Mouse (Mus musculus) MEL (cell line): Measurements from ENCODE around the gene Ppp4r3a. TPM values are rescaled to one million over a fixed set of nuclear protein-coding genes. Genes with fewer than 3 reads are reported as not detected.

Experiments used
- DNase-seq: peaks from one replicate; pipeline ENCODE4 v3.0.0; 2011; ENCODE audit warnings: low read depth, low spot score
- H3K27ac ChIP-seq: 2 replicates; pipeline ENCODE4 v1.5.1; 2012; ENCODE audit warnings: low read depth, mild to moderate bottlenecking, control low read depth, low read length, moderate library complexity; ENCODE audit not compliant: control insufficient read depth
- H3K27me3 ChIP-seq, 2 experiments: fragments of 150-350 bp in 1 of 2; sonication (generic) in 1 of 2; 2 replicates each; pipeline ENCODE4 v1.6.1; 2012; ENCODE audit warnings: low read length in 2 of 2, mild to moderate bottlenecking in 2 of 2, improper control_type of control experiment in 1 of 2, moderate library complexity in 1 of 2; ENCODE audit not compliant: insufficient read depth in 2 of 2, control insufficient read depth in 1 of 2
- H3K36me3 ChIP-seq, 2 experiments: 2 replicates each; pipeline ENCODE4 v1.6.1; 2012 to 2014; ENCODE audit warnings: low read length in 2 of 2, improper control_type of control experiment in 1 of 2, inconsistent platforms in 1 of 2, mild to moderate bottlenecking in 1 of 2; ENCODE audit not compliant: insufficient read depth in 2 of 2, control insufficient read depth in 1 of 2
- H3K4me1 ChIP-seq, 2 experiments: fragments of 150-350 bp in 1 of 2; sonication (generic) in 1 of 2; 2 replicates each; pipeline ENCODE4 v1.6.1; 2012; ENCODE audit warnings: low read length in 2 of 2, improper control_type of control experiment in 1 of 2, mild to moderate bottlenecking in 1 of 2; ENCODE audit not compliant: insufficient read depth in 2 of 2, control insufficient read depth in 1 of 2
- H3K4me3 ChIP-seq, 2 experiments: fragments of 150-350 bp in 1 of 2; sonication (generic) in 1 of 2; 2 replicates each; pipeline ENCODE4 v1.5.1; 2012; ENCODE audit warnings: low read depth in 2 of 2, low read length in 2 of 2, mild to moderate bottlenecking in 2 of 2, moderate library complexity in 2 of 2, control low read depth in 1 of 2, improper control_type of control experiment in 1 of 2; ENCODE audit not compliant: control insufficient read depth in 1 of 2, insufficient read depth in 1 of 2
- H3K79me2 ChIP-seq: 2 replicates; pipeline ENCODE4 v1.6.1; 2012; ENCODE audit warnings: mild to moderate bottlenecking, low read length, moderate library complexity; ENCODE audit not compliant: control insufficient read depth, poor library complexity, insufficient read depth
- H3K9ac ChIP-seq: 2 replicates; pipeline ENCODE4 v1.6.1; 2012; ENCODE audit warnings: low read depth, mild to moderate bottlenecking, control low read depth, low read length, moderate library complexity; ENCODE audit not compliant: control insufficient read depth, poor library complexity, severe bottlenecking
- H3K9me3 ChIP-seq: fragments of 150-350 bp; sonication (generic); replicated peaks from 2 replicates; pipeline ENCODE4 v1.6.1; 2012; ENCODE audit warnings: mild to moderate bottlenecking, low read length, improper control_type of control experiment, moderate library complexity; ENCODE audit not compliant: insufficient read depth
- BHLHE40 ChIP-seq: IDR thresholded peaks from 2 replicates; pipeline ENCODE4 v1.6.1; 2012; ENCODE audit warnings: low read depth, mild to moderate bottlenecking, inconsistent platforms, low read length, improper control_type of control experiment, borderline replicate concordance
- CHD1 ChIP-seq: IDR thresholded peaks from 2 replicates; pipeline ENCODE4 v1.6.1; 2012; ENCODE audit warnings: low read depth, mild to moderate bottlenecking, inconsistent platforms, low read length, improper control_type of control experiment
- ELF1 ChIP-seq: IDR thresholded peaks from 2 replicates; pipeline ENCODE4 v1.6.1; 2014; ENCODE audit warnings: low read depth, mild to moderate bottlenecking, inconsistent platforms, low read length, improper control_type of control experiment, moderate library complexity
- EP300 ChIP-seq, 2 experiments: IDR thresholded peaks; 2 replicates each; pipeline ENCODE4 v1.6.1; 2011; ENCODE audit warnings: improper control_type of control experiment in 2 of 2, low read length in 2 of 2, low read depth in 1 of 2, mild to moderate bottlenecking in 1 of 2
- ETS1 ChIP-seq: IDR thresholded peaks from 2 replicates; pipeline ENCODE4 v1.6.1; 2012; ENCODE audit warnings: low read depth, mild to moderate bottlenecking, inconsistent platforms, low read length, improper control_type of control experiment, moderate library complexity
- GATA1 ChIP-seq: IDR thresholded peaks from 2 replicates; pipeline ENCODE4 v1.6.1; 2011; ENCODE audit warnings: low read depth, low read length, improper control_type of control experiment
- JUND ChIP-seq: IDR thresholded peaks from 2 replicates; pipeline ENCODE4 v1.6.1; 2011; ENCODE audit warnings: low read depth, mild to moderate bottlenecking, improper control_type of control experiment, low read length
- MYC ChIP-seq: IDR thresholded peaks from 2 replicates; pipeline ENCODE4 v1.6.1; 2011; ENCODE audit warnings: low read depth, mild to moderate bottlenecking, low read length, improper control_type of control experiment, moderate library complexity
- NELFE ChIP-seq: IDR thresholded peaks from 2 replicates; pipeline ENCODE4 v1.6.1; 2011; ENCODE audit warnings: low read depth, low read length, improper control_type of control experiment
- POLR2A ChIP-seq, 2 experiments: IDR thresholded peaks; 2 replicates each; pipeline ENCODE4 v1.6.1; 2011 to 2012; ENCODE audit warnings: low read length in 2 of 2, mild to moderate bottlenecking in 2 of 2, control low read depth in 1 of 2, improper control_type of control experiment in 1 of 2, low read depth in 1 of 2, moderate library complexity in 1 of 2; ENCODE audit not compliant: control insufficient read depth in 1 of 2, insufficient read depth in 1 of 2, poor library complexity in 1 of 2
- POLR2AphosphoS2 ChIP-seq: IDR thresholded peaks from 2 replicates; pipeline ENCODE4 v1.6.1; 2011; ENCODE audit warnings: low read length, improper control_type of control experiment
- POLR2AphosphoS5 ChIP-seq: IDR thresholded peaks from 2 replicates; pipeline ENCODE4 v1.6.1; 2012; ENCODE audit warnings: low read depth, borderline replicate concordance, mild to moderate bottlenecking, inconsistent platforms, low read length, moderate library complexity, mixed read lengths
- RAD21 ChIP-seq: IDR thresholded peaks from 2 replicates; pipeline ENCODE4 v1.6.1; 2011; ENCODE audit warnings: mild to moderate bottlenecking, low read depth, low read length, improper control_type of control experiment
- SMC3 ChIP-seq: IDR thresholded peaks from 2 replicates; pipeline ENCODE4 v1.6.1; 2011; ENCODE audit warnings: low read depth, low read length, improper control_type of control experiment
- TAL1 ChIP-seq: IDR thresholded peaks from 2 replicates; pipeline ENCODE4 v1.6.1; 2012; ENCODE audit warnings: mild to moderate bottlenecking, inconsistent platforms, low read length, moderate library complexity, mixed read lengths
- TBP ChIP-seq: IDR thresholded peaks from 2 replicates; pipeline ENCODE4 v1.8.0; 2011; ENCODE audit warnings: low read depth, low read length, improper control_type of control experiment
- UBTF ChIP-seq: IDR thresholded peaks from 2 replicates; pipeline ENCODE4 v1.6.1; 2012; ENCODE audit warnings: low read depth, mild to moderate bottlenecking, inconsistent platforms, low read length, improper control_type of control experiment, moderate library complexity, borderline replicate concordance; ENCODE audit not compliant: insufficient read depth
- ZKSCAN1 ChIP-seq: IDR thresholded peaks from 2 replicates; pipeline ENCODE4 v1.6.1; 2012; ENCODE audit warnings: low read depth, mild to moderate bottlenecking, inconsistent platforms, low read length, improper control_type of control experiment, moderate library complexity
- ZMIZ1 ChIP-seq: IDR thresholded peaks from 2 replicates; pipeline ENCODE4 v1.6.1; 2012; ENCODE audit warnings: low read depth, mild to moderate bottlenecking, inconsistent platforms, low read length, improper control_type of control experiment, moderate library complexity
- polyA plus RNA-seq, 2 experiments: library from polyadenylated mRNA; stranded (reverse) in 1 of 2; unstranded in 1 of 2; fragments of >175 nt in 1 of 2; fragments of >200 nt in 1 of 2; gene quantifications; 2 replicates each; pipeline versions ENCODE4 v1.2.1 to v1.2.4; 2012; ENCODE audit warnings: low replicate concordance in 2 of 2, low read depth in 1 of 2; ENCODE audit not compliant: insufficient read length in 2 of 2, insufficient read depth in 1 of 2, missing spikeins in 1 of 2
- total RNA-seq: library from RNA; depleted of rRNA; stranded (reverse); fragments of 300-350 nt; gene quantifications from 2 replicates; pipeline ENCODE4 v1.2.3, GENCODE M21; 2012

Ppp4r3a gene
- total and polyA plus RNA-seq, 3 experiments, result 48.5 to 701 (median 61.2) TPM

DNA sequence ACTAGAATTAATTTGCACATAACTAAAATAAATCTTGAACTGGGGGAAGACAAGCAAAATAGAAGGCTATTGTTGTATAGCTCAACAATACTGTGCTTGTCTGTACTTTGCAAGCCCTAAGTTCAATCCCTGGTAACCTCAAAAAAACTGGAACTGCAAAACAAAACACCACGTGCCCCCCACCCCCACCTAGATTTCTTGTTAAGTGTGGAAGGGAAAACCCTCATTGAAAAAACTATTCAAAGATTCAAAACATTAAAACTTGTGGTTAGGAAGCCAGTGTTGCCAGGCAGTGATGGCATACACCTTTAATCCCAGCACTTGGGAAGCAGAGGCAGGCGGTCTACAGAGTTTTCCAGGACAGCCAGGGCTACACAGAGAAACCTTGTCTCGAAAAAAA, 8.1 kb downstream of the Ppp4r3a start:
- H3K36me3 ChIP-seq, result peaks cover 21 to 65% of the 10 kb centered on the region in 2 experiments
- peaks cover 81% of the 10 kb centered on the region for H3K79me2 ChIP-seq
- no peak overlapping the region for H3K27ac ChIP-seq
- H3K4me3 ChIP-seq, result no peak overlapping the region
- no peak overlapping the region for H3K9ac ChIP-seq
- TF ChIP-seq RAD21 (no peak), MYC (no peak), NELFE (no peak), POLR2A (IDR thresholded peaks at IDR 0.05; ENCODE audit: control insufficient read depth in 1 of 2, insufficient read depth in 1 of 2, low read depth in 1 of 2, low read length in 2 of 2, poor library complexity in 1 of 2) (no peak), POLR2AphosphoS2 (no peak), ZKSCAN1 (no peak), CHD1 (no peak), TAL1 (no peak), JUND (no peak), ETS1 (no peak), BHLHE40 (no peak), EP300 (IDR thresholded peaks at IDR 0.05; ENCODE audit: low read depth in 1 of 2, low read length in 2 of 2) (no peak), SMC3 (no peak)
- no peaks in the 10 kb centered on the region for H3K27me3 ChIP-seq
- no peak for DNase-seq
- H3K9me3 ChIP-seq, result no peaks in the 10 kb centered on the region
- peaks cover 10 to 20% of the 10 kb centered on the region in 2 experiments for H3K4me1 ChIP-seq

DNA sequence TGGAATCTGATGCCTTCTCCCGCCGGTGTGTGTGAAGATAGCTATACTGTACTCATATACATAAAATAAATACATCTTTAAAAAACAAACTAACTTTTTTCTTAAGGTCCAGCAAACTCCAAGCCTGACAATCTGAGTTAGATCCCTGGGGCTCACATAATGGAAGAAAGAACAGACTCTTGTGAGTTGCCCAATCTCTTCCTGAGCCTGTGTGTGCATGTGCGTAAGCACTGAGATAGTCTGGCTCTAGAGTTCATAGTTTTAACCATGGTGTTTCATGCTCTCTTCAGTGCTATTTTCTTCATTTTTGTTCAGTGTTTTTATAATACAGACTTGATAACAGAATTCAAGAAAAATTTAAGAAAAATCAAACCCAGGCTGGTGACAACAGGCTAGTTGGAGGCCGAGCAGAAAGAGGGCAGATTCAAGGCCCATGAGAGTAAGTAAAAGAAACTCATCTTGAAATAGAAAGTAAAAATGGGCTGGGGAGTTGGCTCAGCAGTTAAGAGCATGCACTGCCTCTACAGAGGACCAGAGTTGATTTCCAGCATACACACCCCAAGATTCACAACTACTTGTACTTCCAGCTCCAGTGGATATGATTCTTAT, 8.6 kb downstream of the Ppp4r3a start:
- Histone ChIP-seq H3K27me3 (no peaks in the 10 kb centered on the region), H3K79me2 (peaks cover 79% of the 10 kb centered on the region), H3K9ac (no peak overlapping the region), H3K9me3 (no peaks in the 10 kb centered on the region), H3K4me1 (peaks cover 14 to 21% of the 10 kb centered on the region in 2 experiments), H3K27ac (no peak overlapping the region), H3K36me3 (peaks cover 21 to 64% of the 10 kb centered on the region in 2 experiments), H3K4me3 (no peak overlapping the region)
- DNase-seq, result no peak
- TF ChIP-seq UBTF (no peak), ZMIZ1 (no peak), GATA1 (no peak), TBP (no peak), BHLHE40 (no peak), ELF1 (no peak), ETS1 (no peak), JUND (no peak), POLR2AphosphoS5 (no peak), POLR2A (IDR thresholded peaks at IDR 0.05; ENCODE audit: control insufficient read depth in 1 of 2, insufficient read depth in 1 of 2, low read depth in 1 of 2, low read length in 2 of 2, poor library complexity in 1 of 2) (no peak), NELFE (no peak)
